Comparison of ENCODE assay signal across 8 mouse cellular contexts in the genomic region with DNA sequence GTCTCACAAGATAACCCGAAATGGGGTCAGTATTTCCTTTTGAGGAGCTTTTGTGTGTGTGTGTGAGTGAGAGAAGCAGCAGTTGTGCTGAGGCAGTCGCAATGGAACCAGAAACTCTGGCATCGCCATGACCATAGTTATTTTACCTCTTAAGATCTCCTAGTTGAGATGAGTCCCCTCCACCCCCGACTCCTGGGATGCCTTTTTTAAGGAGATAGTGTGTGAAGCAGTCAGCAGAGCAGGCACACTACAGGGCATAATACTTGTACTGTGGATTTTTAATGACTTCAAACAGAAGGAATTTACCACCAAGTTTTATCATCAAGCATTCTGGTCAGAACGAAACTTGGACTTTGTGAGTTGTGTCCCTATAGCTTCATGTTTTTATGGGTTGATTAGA. TPM values are rescaled to one million over a fixed set of nuclear protein-coding genes. Genes with fewer than 3 reads are reported as not detected.
DNase-seq lines count a peak whose midpoint lies in the region; ATAC-seq and TF ChIP-seq lines count a peak whose summit lies in the region.

No protein-coding gene starts in this region.

- peaks cover 42% of the 10 kb centered on the region for H3K4me1 ChIP-seq in heart, embryonic 12.5 days (replicated peaks)
- H3K4me1 ChIP-seq in embryonic facial prominence, embryonic 13.5 days = peaks cover 39% of the 10 kb centered on the region
- H3K4me1 ChIP-seq in limb, embryonic 14.5 days (ENCODE audit: control insufficient read depth, insufficient read depth, low read length) = peaks cover 30% of the 10 kb centered on the region

- WGBS in heart, embryonic 12.5 days = 7% methylated on average over 5 of the region's 5 CpGs
- WGBS in embryonic facial prominence, embryonic 13.5 days = 25% methylated on average over 5 of the region's 5 CpGs
- 12% methylated on average over 5 of the region's 5 CpGs for WGBS in limb, embryonic 14.5 days

- H3K79me2 ChIP-seq in C2C12 (ENCODE audit: control insufficient read depth, insufficient read depth) = peaks cover 77% of the 10 kb centered on the region

- H3K9ac ChIP-seq in heart, embryonic 12.5 days = peak overlapping the region; percentile 100
- H3K9ac ChIP-seq in embryonic facial prominence, embryonic 13.5 days = peak overlapping the region; percentile 96
- H3K9ac ChIP-seq in limb, embryonic 14.5 days (ENCODE audit: low read depth, low read length, severe bottlenecking) = peak overlapping the region; percentile 96

- peaks cover 12% of the 10 kb centered on the region for H3K36me3 ChIP-seq in heart, embryonic 12.5 days
- H3K36me3 ChIP-seq in C2C12 (ENCODE audit: control insufficient read depth, insufficient read depth) = peaks cover 34% of the 10 kb centered on the region
- peaks cover 14% of the 10 kb centered on the region for H3K36me3 ChIP-seq in embryonic facial prominence, embryonic 13.5 days
- peaks cover 10% of the 10 kb centered on the region; the same call in 1 of the 2 replicates for H3K36me3 ChIP-seq in limb, embryonic 14.5 days (ENCODE audit: control insufficient read depth, insufficient read depth, low read length)

- peaks cover 57% of the 10 kb centered on the region for H3K79me3 ChIP-seq in C2C12 (ENCODE audit: low read depth)

- no peak overlapping the region for H3ac ChIP-seq in C2C12 (ENCODE audit: control insufficient read depth, insufficient read length, low read depth)

- H3K4me3 ChIP-seq in heart, embryonic 12.5 days = peak overlapping the region; percentile 100
- peak overlapping the region; percentile 54 for H3K4me3 ChIP-seq in C2C12 (ENCODE audit: insufficient read depth, poor library complexity, severe bottlenecking)
- H3K4me3 ChIP-seq in embryonic facial prominence, embryonic 13.5 days = peak overlapping the region; percentile 83
- H3K4me3 ChIP-seq in limb, embryonic 14.5 days (replicated peaks; ENCODE audit: low read length) = peak overlapping the region; percentile 88

- H3K9me3 ChIP-seq in heart, embryonic 12.5 days (replicated peaks) = no peaks in the 10 kb centered on the region
- no peaks in the 10 kb centered on the region for H3K9me3 ChIP-seq in embryonic facial prominence, embryonic 13.5 days
- H3K9me3 ChIP-seq in limb, embryonic 14.5 days (ENCODE audit: control insufficient read depth, low read length) = no peaks in the 10 kb centered on the region

- no peak for TF ChIP-seq POLR2A in limb, embryonic 14.5 days (IDR thresholded peaks at IDR 0.05; ENCODE audit: borderline replicate concordance, extremely low read depth, insufficient read depth, insufficient read length)

- H3K27me3 ChIP-seq in heart, embryonic 12.5 days (replicated peaks) = no peaks in the 10 kb centered on the region
- H3K27me3 ChIP-seq in C2C12 (ENCODE audit: control insufficient read depth, insufficient read depth, insufficient read length) = no peaks in the 10 kb centered on the region
- no peaks in the 10 kb centered on the region for H3K27me3 ChIP-seq in embryonic facial prominence, embryonic 13.5 days
- no peaks in the 10 kb centered on the region for H3K27me3 ChIP-seq in limb, embryonic 14.5 days (ENCODE audit: control insufficient read depth, insufficient read depth, low read length)

- peak overlapping the region; percentile 83 for H3K4me2 ChIP-seq in heart, embryonic 12.5 days
- H3K4me2 ChIP-seq in embryonic facial prominence, embryonic 13.5 days = peak overlapping the region; percentile 79
- peak overlapping the region; percentile 76 for H3K4me2 ChIP-seq in limb, embryonic 14.5 days (replicated peaks; ENCODE audit: low read depth, low read length, severe bottlenecking)

- intact Hi-C loops in heart, postnatal 10 days (cut with DNase I) = no loop called here

- DNase-seq in heart, postnatal 10 days = no peak
- no peak for DNase-seq in limb, embryonic 14.5 days (ENCODE audit: low spot score)
- no peak for DNase-seq in ovary, adult 18-20 months (ENCODE audit: low spot score)
- no peak for DNase-seq in layer of hippocampus, postnatal 14 days (ENCODE audit: low spot score in 2 of 2)
- no peak for DNase-seq in urinary bladder, adult 2 months (ENCODE audit: low spot score)

- no peak for ATAC-seq in heart, embryonic 12.5 days (ENCODE audit: insufficient number of reproducible peaks, low FRiP score)
- ATAC-seq in embryonic facial prominence, embryonic 13.5 days (ENCODE audit: insufficient number of reproducible peaks, insufficient read depth, low FRiP score, low TSS enrichment, low read depth) = no peak
- no peak for ATAC-seq in limb, embryonic 14.5 days (ENCODE audit: low FRiP score, low read depth)

- no peak for TF ChIP-seq CTCF in C2C12 (IDR thresholded peaks at IDR 0.05; ENCODE audit: control insufficient read depth, insufficient read depth, insufficient read length)

- peak overlapping the region; percentile 86 for H3K27ac ChIP-seq in heart, embryonic 12.5 days (ENCODE audit: poor library complexity, severe bottlenecking)
- peak overlapping the region; percentile 91; the same call in 1 of the 2 replicates for H3K27ac ChIP-seq in embryonic facial prominence, embryonic 13.5 days
- H3K27ac ChIP-seq in limb, embryonic 14.5 days (replicated peaks; ENCODE audit: low read depth, low read length) = no peak overlapping the region

TF ChIP-seq in C2C12, 6 proteins besides CTCF, POLR2A, EP300 and RAD21:
- TF ChIP-seq MYOD1 (IDR thresholded peaks at IDR 0.05; ENCODE audit: control insufficient read depth, insufficient read length, low read depth) (no peak), FOSL1 (IDR thresholded peaks at IDR 0.05; ENCODE audit: insufficient read depth, low read length, poor library complexity, severe bottlenecking) (no peak), CEBPB (IDR thresholded peaks at IDR 0.05; ENCODE audit: low read depth) (no peak), MYOG (IDR thresholded peaks at IDR 0.05; ENCODE audit: control insufficient read depth, extremely low read depth, insufficient read length) (no peak)

RNA-seq across cellular contexts. Expression of a gene that starts 1.1 kb away (rescaled TPM):
- polyA plus RNA-seq in heart, embryonic 12.5 days (2016; fragmentation: Nextera tagmentation; extraction: Ambion mirVana) = 71.1 and 76.6 TPM in 2 replicates
- 10 to 100 TPM; 47.4 to 52.6 TPM for total RNA-seq in heart, postnatal 10 days (2021)
- polyA plus RNA-seq in C2C12 (2012; fragmentation: generic; extraction: Trizol) = 6.0 TPM
- polyA plus RNA-seq in embryonic facial prominence, embryonic 13.5 days (2015; fragmentation: Nextera tagmentation; extraction: Ambion mirVana) = 93.8 and 99.3 TPM in 2 replicates
- 55.8 and 59.7 TPM in 2 replicates for polyA plus RNA-seq in limb, embryonic 14.5 days (2012; rRNA removed)
- 76.9 and 77.8 TPM in 2 replicates for polyA plus RNA-seq in limb, embryonic 14.5 days (2014; fragmentation: Nextera tagmentation; extraction: Ambion mirVana)
- 10 to 100 TPM; 60.8 to 78.5 TPM for total RNA-seq in layer of hippocampus, postnatal 14 days (2021)
- 51.1 and 57.3 TPM in 2 replicates for polyA plus RNA-seq in urinary bladder, adult 2 months (2012; rRNA removed)

RNA-seq across cellular contexts. Expression of a gene that starts 1.2 kb away (rescaled TPM):
- 54.8 and 55.9 TPM in 2 replicates for polyA plus RNA-seq in heart, embryonic 12.5 days (2016; fragmentation: Nextera tagmentation; extraction: Ambion mirVana)
- total RNA-seq in heart, postnatal 10 days (2021) = 10 to 100 TPM; 55.6 to 60.3 TPM
- 9.4 TPM for polyA plus RNA-seq in C2C12 (2012; fragmentation: generic; extraction: Trizol)
- 70.2 and 76.1 TPM in 2 replicates for polyA plus RNA-seq in embryonic facial prominence, embryonic 13.5 days (2015; fragmentation: Nextera tagmentation; extraction: Ambion mirVana)
- polyA plus RNA-seq in limb, embryonic 14.5 days (2012; rRNA removed) = 29.5 and 36.0 TPM in 2 replicates
- 45.6 and 53.3 TPM in 2 replicates for polyA plus RNA-seq in limb, embryonic 14.5 days (2014; fragmentation: Nextera tagmentation; extraction: Ambion mirVana)
- 10 to 100 TPM; 59.6 to 61.7 TPM for total RNA-seq in layer of hippocampus, postnatal 14 days (2021)
- 28.8 and 33.9 TPM in 2 replicates for polyA plus RNA-seq in urinary bladder, adult 2 months (2012; rRNA removed)
